Mouse (Mus musculus) brain, embryonic 14.5 days (tissue): Measurements from ENCODE around the gene Pik3cd.

ENCODE experiments used
- CTCF ChIP-seq: fragments of 200-500 bp; IDR thresholded peaks from 2 replicates; pipeline ENCODE4 v1.5.1; 2012; ENCODE audit warnings: inconsistent platforms, mild to moderate bottlenecking, moderate library complexity, borderline replicate concordance; ENCODE audit not compliant: insufficient read depth, insufficient read length; ENCODE audit errors: extremely low read depth
- POLR2A ChIP-seq: fragments of 200-500 bp; IDR thresholded peaks from 2 replicates; pipeline ENCODE4 v1.6.1; 2012; ENCODE audit warnings: mild to moderate bottlenecking, inconsistent platforms, borderline replicate concordance; ENCODE audit not compliant: poor library complexity, insufficient read depth, insufficient read length, severe bottlenecking; ENCODE audit errors: extremely low read depth

DNA sequence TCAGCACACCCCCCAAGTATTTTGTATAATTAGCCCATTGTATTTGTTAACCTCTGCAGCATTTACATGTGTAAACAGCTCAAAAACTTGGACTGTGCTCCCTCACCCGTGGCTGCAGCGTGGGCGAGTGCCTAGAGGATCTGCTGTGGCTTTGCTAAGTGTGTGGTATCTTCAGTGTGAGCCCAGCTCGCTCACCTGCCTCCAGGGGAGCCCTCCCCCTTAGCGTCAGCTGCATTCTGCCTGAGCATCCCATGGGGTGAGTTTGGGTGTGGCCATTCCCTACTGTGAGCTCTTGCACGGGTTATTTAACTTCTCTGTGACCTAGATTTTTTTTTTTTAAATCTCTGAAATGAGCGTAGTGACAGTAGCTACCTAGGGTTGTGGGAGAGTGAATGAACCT, 100.1 kb downstream of the Pik3cd start:
- TF ChIP-seq POLR2A (no peak), CTCF (no peak)
